Mouse (Mus musculus) kidney, adult 2 months (tissue): ENCODE measurements around the gene Gm11639.

Experiments used
- CTCF ChIP-seq: fragments of 200-500 bp; conservative IDR thresholded peaks from 2 replicates; pipeline ENCODE4 v1.5.1; 2011; ENCODE audit warnings: low read depth, mild to moderate bottlenecking, control low read depth, low read length, moderate library complexity, mixed read lengths; ENCODE audit not compliant: insufficient read depth, insufficient read length
- POLR2A ChIP-seq: fragments of 200-500 bp; IDR thresholded peaks from one replicate; pipeline ENCODE4 v1.6.1; 2011; ENCODE audit warnings: low read depth, low read length, control low read depth

DNA sequence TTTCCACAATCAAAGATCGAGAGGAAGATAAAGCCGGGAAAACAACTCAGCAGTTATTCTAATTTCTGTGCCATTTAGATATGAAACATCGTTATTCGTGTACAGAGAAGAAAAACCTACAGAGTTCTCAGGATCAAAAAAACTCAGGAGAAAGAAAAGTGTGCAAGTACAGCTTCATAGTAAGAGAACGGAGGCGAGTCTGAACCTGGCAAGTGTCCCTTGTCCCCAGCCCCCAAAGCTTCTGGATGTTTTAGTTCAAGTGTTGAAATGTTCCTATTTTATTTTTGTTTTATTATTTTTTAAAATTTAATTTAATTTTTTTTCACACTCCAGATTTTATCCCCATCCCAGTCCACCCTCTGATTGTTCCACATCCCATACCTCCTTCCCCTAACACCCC lies 7.7 kb downstream of the Gm11639 start:
- TF ChIP-seq CTCF: no peak
- no peak for TF ChIP-seq POLR2A
